Mouse (Mus musculus): ENCODE results near the gene Rnf145.

DNA sequence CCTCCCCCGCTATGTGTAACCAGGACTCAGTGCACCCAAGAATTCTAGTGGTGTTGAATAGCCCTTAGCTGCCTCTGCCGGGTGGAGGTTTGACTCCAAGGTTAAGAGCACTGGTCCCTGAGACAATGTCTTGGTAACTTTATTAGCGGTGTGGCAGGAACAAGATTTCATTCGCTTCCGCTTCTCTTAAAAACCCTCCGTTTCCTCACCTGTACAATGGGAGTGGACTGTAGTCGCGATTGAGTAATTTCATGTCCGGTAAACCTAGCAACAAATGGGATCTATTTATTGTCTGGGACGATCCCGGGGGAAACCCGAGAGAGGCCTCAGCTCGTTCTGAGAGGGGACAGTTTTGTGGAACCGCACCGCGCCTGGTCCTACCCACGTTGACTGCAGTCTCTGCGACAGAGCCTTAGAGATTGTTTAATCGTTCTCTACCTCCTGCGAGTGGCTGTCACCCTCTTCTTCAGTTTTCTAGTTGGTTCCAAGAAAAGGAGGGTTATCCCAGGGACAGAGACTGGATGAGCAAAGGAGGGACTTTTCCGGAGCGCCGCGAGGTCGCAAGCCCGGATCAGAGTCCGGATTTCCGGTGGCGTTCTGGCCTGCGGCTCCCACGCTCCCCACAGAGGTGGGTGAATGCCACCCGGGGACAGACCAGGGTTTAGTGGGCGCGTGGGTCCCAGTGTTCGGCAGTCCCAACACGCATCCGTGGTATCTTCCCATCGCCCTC, 94.1 kb downstream of the Rnf145 start:
- TF ChIP-seq CTCF (IDR thresholded peaks at IDR 0.05; ENCODE audit: extremely low read depth, insufficient read length, insufficient replicate concordance, low read depth, low read length), result no peak
- TF ChIP-seq POLR2A (IDR thresholded peaks at IDR 0.05; ENCODE audit: low read depth, low read length), result no peak
